Mouse (Mus musculus): ENCODE data around the gene Tsku.
A peak's percentile ranks its signal among the peaks of the same experiment; 100 is the strongest.

The Tsku gene

GRCm38 (mm10) chr7:98329651-98330374, 31.3 kb downstream of the Tsku start:
- no peak for DNase-seq (ENCODE audit: low spot score in 2 of 2)

GRCm38 (mm10) chr7:98328311-98328710, 32.8 kb downstream of the Tsku start:
- DNase-seq (ENCODE audit: low spot score in 2 of 2) = no peak

DNA sequence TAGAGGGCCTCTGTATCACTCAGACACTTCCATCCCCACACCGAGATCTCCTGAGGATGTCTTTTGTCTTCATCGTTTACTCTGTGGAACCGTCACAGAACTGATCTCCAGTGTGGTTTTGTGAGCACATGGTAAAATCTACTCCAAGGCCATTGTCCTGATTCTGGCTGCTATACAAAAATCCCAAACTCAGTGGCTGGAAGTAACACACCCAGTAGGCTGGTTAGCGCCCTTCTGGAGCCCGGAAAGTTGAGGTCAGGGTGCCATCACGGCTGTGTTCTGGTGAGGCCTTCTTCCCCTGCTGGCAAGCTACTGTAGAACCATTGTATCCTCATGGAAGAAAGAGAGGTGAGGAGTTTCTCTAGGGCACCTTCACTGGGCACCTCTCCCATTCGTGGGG, 35.1 kb downstream of the Tsku start:
- no peak for DNase-seq (ENCODE audit: low spot score in 2 of 2)

DNA sequence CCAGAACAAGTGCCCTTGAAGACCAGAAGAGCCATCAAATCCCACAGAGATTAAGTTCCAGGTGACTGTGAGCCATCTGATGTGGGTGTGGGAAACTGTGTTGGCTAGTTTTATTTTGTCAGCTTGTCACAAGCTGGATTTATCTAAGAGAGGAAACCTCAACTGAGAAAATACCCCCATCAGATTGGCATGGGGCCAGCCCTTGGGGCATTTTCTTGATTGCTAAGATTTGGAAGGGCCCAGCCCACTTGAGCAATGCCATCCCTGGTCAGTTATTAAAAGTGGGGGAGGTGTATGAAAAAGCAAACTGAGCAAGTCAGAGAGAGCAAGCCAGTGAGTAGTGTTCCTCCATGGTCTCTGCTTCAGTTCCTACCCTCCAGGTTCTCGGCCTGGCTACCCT, 36.9 kb downstream of the Tsku start:
- DNase-seq (ENCODE audit: low spot score in 2 of 2) = no peak

DNA sequence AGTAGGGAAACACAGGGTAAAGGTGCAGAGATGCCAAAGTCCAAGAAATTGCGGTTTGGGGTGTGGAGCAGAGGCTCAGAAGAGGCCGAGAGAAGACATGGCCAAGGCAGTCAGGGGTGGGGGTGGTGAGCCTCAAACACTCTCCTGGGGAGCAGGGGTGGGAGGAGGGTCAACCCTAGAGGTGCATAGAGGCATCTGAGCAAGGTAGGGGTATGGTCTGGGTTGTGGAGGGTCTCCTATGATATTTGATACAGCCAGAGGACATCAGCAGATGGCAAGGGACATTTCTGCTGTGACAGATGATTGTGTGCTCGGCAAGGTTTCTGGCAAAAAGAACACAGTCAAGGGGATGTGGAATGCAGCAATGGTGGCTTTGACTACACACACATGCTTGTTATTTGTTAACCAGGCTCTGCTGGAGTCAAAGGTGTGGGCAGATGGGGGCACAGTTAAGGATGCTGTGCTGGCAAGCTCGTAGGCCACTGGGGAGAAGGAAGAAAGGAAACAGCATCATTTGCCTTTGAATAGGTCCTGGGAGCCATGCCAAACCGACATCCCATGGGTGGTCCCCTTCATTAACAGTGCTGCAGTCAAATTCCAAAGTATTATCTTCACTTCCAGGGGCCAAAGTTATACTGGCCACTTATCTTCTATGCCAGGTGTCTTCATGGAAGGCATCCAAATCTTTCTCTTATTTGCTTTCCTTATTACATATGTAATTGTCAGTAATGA, 37.7 kb downstream of the Tsku start:
- DNase-seq (ENCODE audit: low spot score in 2 of 2) = no peak

DNA sequence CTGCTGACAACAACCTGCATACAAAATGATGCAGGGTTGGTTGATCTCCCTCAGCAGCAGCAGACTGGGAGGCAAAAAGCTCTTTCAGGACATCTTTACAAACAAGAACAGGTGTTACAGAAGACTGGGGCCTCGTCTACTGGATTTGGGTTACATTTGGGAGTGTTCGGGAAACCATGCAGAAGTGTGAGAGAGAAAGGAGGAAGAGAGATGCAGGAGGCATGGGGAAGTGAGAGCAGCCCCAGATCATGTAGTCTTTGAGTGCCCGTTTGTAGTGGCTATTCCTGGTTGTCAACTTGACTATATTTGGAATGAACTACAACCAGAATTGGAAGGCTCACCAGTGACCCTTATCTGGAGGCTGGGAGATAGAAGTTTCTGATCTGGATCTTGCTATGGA, 38.7 kb downstream of the Tsku start:
- no peak for DNase-seq (ENCODE audit: low spot score in 2 of 2)

GRCm38 (mm10) chr7:98321083-98321482, 40.0 kb downstream of the Tsku start, which contains the start of gene Acer3:
Gene Acer3, minus strand, starts transcription at chr7:98321208.
- no peak for DNase-seq (ENCODE audit: low spot score in 2 of 2)

GRCm38 (mm10) chr7:98320006-98320556, 41.0 kb downstream of the Tsku start:
- no peak for DNase-seq (ENCODE audit: low spot score in 2 of 2)

DNA sequence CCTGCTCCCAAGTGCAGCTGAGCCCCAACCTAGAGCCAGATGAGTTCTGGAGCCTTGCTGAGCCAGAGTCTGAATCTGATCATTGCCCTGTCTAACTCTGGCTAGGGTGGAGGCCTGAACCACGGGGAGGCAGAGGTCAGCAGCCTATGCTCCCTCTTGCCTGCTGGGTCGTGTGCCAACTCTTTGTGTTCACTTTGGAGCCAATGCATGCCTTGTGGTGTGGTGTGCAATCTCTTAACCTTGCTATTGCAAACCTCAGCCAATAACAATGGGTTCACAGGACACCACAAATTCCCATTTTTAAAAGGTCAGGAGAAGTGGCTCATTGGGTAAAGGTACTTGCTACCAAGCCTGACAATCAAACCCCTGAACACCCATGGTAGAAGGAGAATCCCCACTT, 44.6 kb downstream of the Tsku start:
- no peak for DNase-seq (ENCODE audit: low spot score in 2 of 2)

GRCm38 (mm10) chr7:98315087-98315486, 46.0 kb downstream of the Tsku start:
- no peak for DNase-seq (ENCODE audit: low spot score in 2 of 2)

DNA sequence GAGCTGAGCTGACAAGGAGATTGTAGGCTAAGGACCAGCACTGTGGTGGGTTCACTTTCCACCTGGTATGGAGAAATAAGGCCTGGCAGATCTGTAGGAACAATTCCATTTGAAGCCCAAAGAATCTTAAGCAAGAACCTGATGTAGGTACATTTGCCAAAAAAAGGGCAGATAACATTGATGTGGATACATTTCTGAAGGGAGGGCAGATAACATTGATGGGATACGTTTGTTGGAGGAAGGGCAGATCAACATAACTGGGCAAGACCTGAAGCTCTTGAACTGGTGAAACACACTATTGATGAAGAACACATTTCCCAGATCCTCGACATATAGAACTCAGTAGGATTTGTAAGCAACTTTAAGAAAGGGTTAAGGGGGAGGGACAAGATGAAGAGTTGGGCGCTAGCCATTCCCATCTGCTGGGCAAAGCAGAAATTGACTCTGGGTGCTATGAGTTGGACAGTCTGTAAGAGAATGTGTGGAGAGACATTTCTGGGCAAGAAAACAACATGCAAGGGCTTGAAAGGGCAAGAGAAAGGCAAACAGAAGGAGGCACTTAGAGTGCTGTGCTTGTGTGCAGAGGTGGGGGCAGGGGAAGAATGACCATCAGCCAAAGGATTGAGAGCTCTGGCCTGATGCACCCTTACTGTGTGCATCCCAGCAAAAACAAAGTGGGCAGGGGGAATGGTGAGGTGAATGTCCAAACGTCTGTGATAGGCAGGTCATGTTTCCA, 48.8 kb downstream of the Tsku start:
- DNase-seq (ENCODE audit: low spot score in 2 of 2) = no peak

DNA sequence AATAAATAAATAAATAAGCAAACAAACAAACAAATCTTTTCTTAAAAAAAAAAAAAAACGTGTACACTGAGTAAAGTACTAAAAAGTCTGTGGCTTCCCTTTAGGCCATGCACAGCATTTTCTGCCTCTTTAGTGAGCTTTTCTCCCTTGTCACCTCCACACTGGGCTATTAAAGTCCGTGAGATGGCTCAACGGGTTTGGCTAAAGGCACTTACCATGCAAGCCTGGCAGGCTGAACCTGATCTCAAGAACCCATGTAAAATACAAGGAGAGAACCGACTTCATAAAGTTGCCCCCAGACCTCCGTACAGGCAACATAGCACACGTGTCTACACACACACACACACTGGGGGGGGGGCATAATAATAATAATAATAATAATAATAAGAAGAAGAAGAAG, 50.9 kb downstream of the Tsku start:
- no peak for DNase-seq (ENCODE audit: low spot score in 2 of 2)

DNA sequence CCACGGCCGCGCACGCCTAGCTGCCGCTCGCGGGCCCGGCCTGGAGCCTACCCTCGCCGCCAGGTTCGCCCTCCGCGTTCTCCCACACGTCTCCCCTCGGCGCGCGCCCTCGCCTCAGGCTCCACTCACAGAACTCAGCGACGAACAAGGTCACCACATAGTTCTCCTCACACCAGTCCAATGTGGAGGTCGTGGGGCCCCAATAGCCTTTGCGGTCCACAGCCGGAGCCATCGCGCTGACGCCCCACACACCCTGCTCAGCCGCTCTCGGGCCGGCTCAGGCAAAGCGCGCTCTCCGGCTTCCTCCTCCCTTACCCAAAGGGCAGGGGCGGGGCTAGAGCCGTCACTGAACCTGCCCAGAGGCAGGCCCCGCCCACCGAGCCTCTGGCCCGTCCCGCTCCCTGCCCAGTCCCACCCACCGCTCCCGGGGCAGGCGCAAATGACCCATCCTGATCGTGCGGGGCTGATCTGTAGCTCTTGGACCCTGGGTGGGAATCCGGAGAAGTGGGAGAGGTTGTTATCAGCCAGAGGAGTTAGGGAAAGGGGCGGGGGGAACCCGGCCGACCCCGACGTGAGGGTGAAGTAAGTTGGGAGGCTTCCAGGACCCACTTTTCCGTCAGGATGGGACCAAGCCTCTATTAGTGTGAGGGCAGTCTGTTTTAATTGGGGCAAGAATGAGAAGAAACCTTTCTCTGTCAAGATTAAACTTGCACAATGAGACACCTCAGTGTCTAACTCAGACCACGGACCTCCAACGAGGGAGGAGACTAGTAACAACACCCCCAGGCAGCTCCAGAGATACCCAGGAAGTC, 51.7 kb downstream of the Tsku start:
- DNase-seq (ENCODE audit: low spot score in 2 of 2) = peak; percentile 87 to 91

- DNase-seq (ENCODE audit: low spot score in 2 of 2) = peak in 1 of 2 experiments; percentile 22
These were observed 52.4 kb downstream of the Tsku start for GRCm38 (mm10) chr7:98308607-98309218.

DNA sequence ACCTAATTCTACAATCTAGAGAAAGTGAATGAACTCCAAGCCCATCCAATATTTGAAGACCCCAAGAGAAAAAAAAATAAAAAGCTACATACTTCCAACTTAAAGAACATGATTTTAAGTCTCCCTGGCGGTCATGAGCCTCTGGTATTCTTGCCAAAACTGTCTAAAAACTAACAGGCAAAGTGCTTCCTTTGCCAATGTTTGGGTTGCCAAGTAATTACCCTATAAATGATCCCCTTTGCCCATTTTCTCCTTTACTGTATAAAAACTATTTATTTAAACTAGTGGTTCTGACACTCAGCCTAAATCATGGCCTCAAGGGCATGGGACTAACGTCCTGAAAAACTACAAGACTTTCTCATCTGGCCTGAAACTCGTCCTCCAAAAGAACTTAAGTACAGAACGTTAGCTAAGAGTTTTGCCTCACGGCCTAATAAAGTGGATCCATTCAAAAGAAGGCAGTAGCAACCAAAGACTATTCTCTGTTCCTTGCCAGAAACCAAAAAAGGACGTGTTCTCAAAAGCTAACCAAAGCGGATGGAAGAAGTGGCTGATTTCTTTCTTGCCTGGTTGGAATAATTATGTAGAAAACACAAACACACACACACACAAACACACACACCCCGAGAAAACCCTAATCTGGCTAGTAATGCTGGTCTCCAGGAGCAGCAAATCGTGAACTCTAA, 53.1 kb downstream of the Tsku start:
- no peak for DNase-seq (ENCODE audit: low spot score in 2 of 2)

DNA sequence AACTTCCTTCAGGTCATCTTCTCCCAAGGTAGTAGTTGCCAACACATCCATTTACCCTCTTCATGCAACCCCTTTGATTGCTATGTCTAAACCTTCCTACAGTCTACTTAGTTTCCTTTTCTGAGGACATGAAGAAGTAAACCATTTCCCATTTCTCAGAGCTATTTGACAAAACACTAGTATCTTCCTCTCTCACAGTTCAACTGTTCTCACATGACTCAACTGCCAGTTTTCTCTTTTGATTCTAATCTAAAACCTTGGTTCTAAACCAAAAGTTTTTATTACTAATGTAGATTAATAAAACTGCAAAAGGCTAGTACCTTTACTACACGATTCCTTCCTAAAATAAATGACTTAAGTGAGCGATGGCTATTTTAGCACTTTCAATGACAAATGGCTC, 53.7 kb downstream of the Tsku start:
- no peak for DNase-seq (ENCODE audit: low spot score in 2 of 2)

All from frontal cortex, postnatal 36 days (tissue).